ENCODE assay signal across 8 mouse cellular contexts in genomic region chr8:47287201-47287621, GRCm38 (mm10).
DNase-seq lines count a peak whose midpoint lies in the region; ATAC-seq lines count a peak whose summit lies in the region.

No protein-coding gene starts in this region.

- 8% methylated on average over 16 of the region's 16 CpGs for WGBS in kidney, embryonic 16.5 days
- WGBS in heart, embryonic 16.5 days: 7% methylated on average over 16 of the region's 16 CpGs
- WGBS in limb, embryonic 13.5 days: 2% methylated on average over 16 of the region's 16 CpGs

- peaks cover 38% of the 10 kb centered on the region for H3K4me1 ChIP-seq in kidney, embryonic 16.5 days (ENCODE audit: insufficient read depth, low read length)
- H3K4me1 ChIP-seq in heart, embryonic 16.5 days (ENCODE audit: control insufficient read depth, insufficient read depth, low read length): peaks cover 8% of the 10 kb centered on the region; the same call in 1 of the 2 replicates
- peaks cover 65% of the 10 kb centered on the region for H3K4me1 ChIP-seq in limb, embryonic 13.5 days

- no peaks in the 10 kb centered on the region for H3K27me3 ChIP-seq in kidney, embryonic 16.5 days (ENCODE audit: insufficient read depth, low read length)
- H3K27me3 ChIP-seq in heart, embryonic 16.5 days (ENCODE audit: control insufficient read depth, insufficient read depth, low read length): no peaks in the 10 kb centered on the region; the same call in 1 of the 2 replicates
- H3K27me3 ChIP-seq in limb, embryonic 13.5 days: no peaks in the 10 kb centered on the region

- peak overlapping the region; percentile 80 for H3K4me3 ChIP-seq in kidney, embryonic 16.5 days (ENCODE audit: low read length)
- H3K4me3 ChIP-seq in heart, embryonic 16.5 days (ENCODE audit: low read length): peak overlapping the region; percentile 86
- peak overlapping the region; percentile 84 for H3K4me3 ChIP-seq in limb, embryonic 13.5 days

- H3K9ac ChIP-seq in kidney, embryonic 16.5 days (replicated peaks; ENCODE audit: low read length): peak overlapping the region; percentile 82
- peak overlapping the region; percentile 90 for H3K9ac ChIP-seq in heart, embryonic 16.5 days (ENCODE audit: low read length)
- peak overlapping the region; percentile 96 for H3K9ac ChIP-seq in limb, embryonic 13.5 days

- H3K27ac ChIP-seq in kidney, embryonic 16.5 days (ENCODE audit: low read length): no peak overlapping the region; the same call in 1 of the 2 replicates
- H3K27ac ChIP-seq in heart, embryonic 16.5 days (ENCODE audit: low read length): no peak overlapping the region; the same call in 1 of the 2 replicates
- H3K27ac ChIP-seq in limb, embryonic 13.5 days: peak overlapping the region; percentile 88

- peak overlapping the region; percentile 99 for H3K4me2 ChIP-seq in kidney, embryonic 16.5 days (replicated peaks; ENCODE audit: low read depth, low read length)
- peak overlapping the region; percentile 83 for H3K4me2 ChIP-seq in heart, embryonic 16.5 days (ENCODE audit: low read depth, low read length)
- H3K4me2 ChIP-seq in limb, embryonic 13.5 days (replicated peaks): peak overlapping the region; percentile 83

- ATAC-seq in kidney, embryonic 16.5 days (ENCODE audit: low FRiP score, low TSS enrichment): no peak; the same call in 1 of the 2 replicates
- no peak for ATAC-seq in heart, embryonic 16.5 days (replicated peaks; ENCODE audit: extremely low read depth, insufficient read depth, low FRiP score)
- peak; percentile 29; the same call in 1 of the 2 replicates for ATAC-seq in limb, embryonic 13.5 days (ENCODE audit: low FRiP score, low read depth)

- no peak for DNase-seq in kidney, adult 11 months
- peak; percentile 53 to 58 for DNase-seq in cerebellum, postnatal 14 days
- DNase-seq in right cerebral cortex, postnatal 14 days: peak; percentile 40
- no peak for DNase-seq in gastrocnemius, postnatal 4 days (ENCODE audit: low spot score in 2 of 2)
- DNase-seq in thymus, postnatal 4 days: no peak

- no peaks in the 10 kb centered on the region for H3K9me3 ChIP-seq in kidney, embryonic 16.5 days (ENCODE audit: low read length)
- no peaks in the 10 kb centered on the region for H3K9me3 ChIP-seq in heart, embryonic 16.5 days (replicated peaks; ENCODE audit: control insufficient read depth, low read length)
- H3K9me3 ChIP-seq in limb, embryonic 13.5 days: no peaks in the 10 kb centered on the region

- H3K36me3 ChIP-seq in kidney, embryonic 16.5 days (ENCODE audit: insufficient read depth, low read length): no peaks in the 10 kb centered on the region
- no peaks in the 10 kb centered on the region for H3K36me3 ChIP-seq in heart, embryonic 16.5 days (ENCODE audit: control insufficient read depth, insufficient read depth)
- no peaks in the 10 kb centered on the region for H3K36me3 ChIP-seq in limb, embryonic 13.5 days

Comparison
In these comparisons a context has a peak if more than half of its experiments do, and no peak if none do; other contexts are left out.
1. DNase-seq: peak in cerebellum, postnatal 14 days (2 of 2) and right cerebral cortex, postnatal 14 days (single experiment); none in kidney, adult 11 months (single experiment), gastrocnemius, postnatal 4 days (0 of 2) and thymus, postnatal 4 days (single experiment).
2. Peak in every context shown above with its lines, with median percentiles within 50 percentile points of each other: H3K4me2 ChIP-seq, H3K4me3 ChIP-seq and H3K9ac ChIP-seq.